Mouse (Mus musculus) myocyte (in vitro differentiated cells): ENCODE measurements at regions not wholly inside any gene's neighbourhood (a gene's known extent, or its start where the extent isn't known, plus 50 kb on each side); places are given as distances from the start of the nearest gene placed in this dataset.

Experiments used
- POLR2A ChIP-seq: IDR thresholded peaks from one replicate; pipeline ENCODE4 v1.6.1; 2011; ENCODE audit warnings: low read depth, mild to moderate bottlenecking, control low read depth, moderate library complexity; ENCODE audit not compliant: insufficient read length
- USF1 ChIP-seq: IDR thresholded peaks from one replicate; pipeline ENCODE4 v1.6.1; 2011; ENCODE audit warnings: low read depth, mild to moderate bottlenecking, control low read depth, moderate library complexity

DNA sequence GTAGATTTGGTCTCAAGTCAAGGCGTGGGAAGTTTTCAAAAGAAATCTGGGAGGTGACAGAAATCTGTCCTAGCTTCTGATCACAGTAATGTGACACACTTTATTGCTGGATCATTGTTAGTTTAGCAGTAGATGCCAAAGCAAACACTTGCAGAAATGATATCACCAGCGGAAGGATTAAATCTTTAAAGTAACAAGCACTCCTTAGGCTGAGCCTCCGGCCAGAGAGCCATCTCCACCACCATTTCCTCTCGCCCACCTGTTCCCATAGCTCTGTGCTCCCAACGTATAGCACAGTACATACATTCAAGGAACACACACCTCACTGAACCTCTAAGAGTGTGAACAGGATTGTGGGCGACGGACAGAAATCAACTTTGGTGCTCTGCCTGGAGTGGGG, 75.6 kb upstream of the Ifne start:
- TF ChIP-seq POLR2A = no peak
- TF ChIP-seq USF1 = no peak
